11 mouse cellular contexts compared by ENCODE assay signal in genomic region chr6:128808532-128808931, GRCm38 (mm10). TPM values are rescaled to one million over a fixed set of nuclear protein-coding genes. Genes with fewer than 3 reads are reported as not detected.
DNase-seq lines count a peak whose midpoint lies in the region; ATAC-seq and TF ChIP-seq lines count a peak whose summit lies in the region.
"Had no signal": no experiment of that assay in that cellular context is flagged by ENCODE, and none has a peak within 500 bp of the region (broad histone marks: within the 10 kb centered on the region; RNA-seq: fewer than 3 reads in every experiment).

No protein-coding gene starts in this region.

- DNase-seq in adrenal gland, postnatal 14 days = peak; percentile 26
- no peak for DNase-seq in adrenal gland, adult 2 months
- DNase-seq in limb, embryonic 14.5 days (ENCODE audit: low spot score) = no peak
- DNase-seq in limb, embryonic 10.5 days (ENCODE audit: low spot score) = no peak
- peak; percentile 86 for DNase-seq in induced T-regulatory cell, adult 2 months (ENCODE audit: low read depth)
- no peak for DNase-seq in ovary, postnatal 36 days (ENCODE audit: low spot score)
- DNase-seq in gastrocnemius, postnatal 36 days = no peak

- 89% methylated on average over 5 of the region's 5 CpGs for WGBS in limb, embryonic 14.5 days
- WGBS in limb, embryonic 10.5 days = 90% methylated on average over 5 of the region's 5 CpGs

- peak; percentile 41; the same call in 1 of the 2 replicates for ATAC-seq in limb, embryonic 14.5 days (ENCODE audit: low FRiP score, low read depth)
- peak; percentile 77 for ATAC-seq in neutrophil, adult 5-6 weeks (ENCODE audit: extremely low read depth, insufficient number of reproducible peaks, low FRiP score, poor library complexity, severe bottlenecking)

- H3K4me2 ChIP-seq in limb, embryonic 14.5 days (replicated peaks; ENCODE audit: low read depth, low read length, severe bottlenecking) = no peak overlapping the region

- intact Hi-C loops in gastrocnemius, postnatal 36 days (cut with DNase I) = no loop called here

- no peak overlapping the region for H3K9ac ChIP-seq in limb, embryonic 14.5 days (ENCODE audit: low read depth, low read length, severe bottlenecking)

- no peak overlapping the region for H3K4me3 ChIP-seq in limb, embryonic 14.5 days (replicated peaks; ENCODE audit: low read length)
- no peak overlapping the region for H3K4me3 ChIP-seq in limb, embryonic 10.5 days

- no peaks in the 10 kb centered on the region for H3K4me1 ChIP-seq in limb, embryonic 14.5 days (ENCODE audit: control insufficient read depth, insufficient read depth, low read length)
- H3K4me1 ChIP-seq in limb, embryonic 10.5 days = 0 out of 2 replicates have a peak, but pooled peaks cover under 1% of the 10 kb centered on the region

- H3K9me3 ChIP-seq in limb, embryonic 14.5 days (ENCODE audit: control insufficient read depth, low read length) = no peaks in the 10 kb centered on the region
- no peaks in the 10 kb centered on the region for H3K9me3 ChIP-seq in limb, embryonic 10.5 days (replicated peaks)

- TF ChIP-seq POLR2A in limb, embryonic 14.5 days (IDR thresholded peaks at IDR 0.05; ENCODE audit: borderline replicate concordance, extremely low read depth, insufficient read depth, insufficient read length) = no peak

- no peaks in the 10 kb centered on the region for H3K36me3 ChIP-seq in limb, embryonic 14.5 days (ENCODE audit: control insufficient read depth, insufficient read depth, low read length)
- no peaks in the 10 kb centered on the region for H3K36me3 ChIP-seq in limb, embryonic 10.5 days

- H3K27me3 ChIP-seq in limb, embryonic 14.5 days (ENCODE audit: control insufficient read depth, insufficient read depth, low read length) = no peaks in the 10 kb centered on the region
- H3K27me3 ChIP-seq in limb, embryonic 10.5 days (ENCODE audit: low read depth, poor library complexity, severe bottlenecking) = no peaks in the 10 kb centered on the region

- no peak overlapping the region for H3K27ac ChIP-seq in limb, embryonic 14.5 days (replicated peaks; ENCODE audit: low read depth, low read length)
- no peak overlapping the region for H3K27ac ChIP-seq in limb, embryonic 10.5 days

RNA-seq across cellular contexts. Expression of gene Gm44511, which starts 17.6 kb away (rescaled TPM):
- total RNA-seq in adrenal gland, postnatal 14 days (2021) = not detected in 2 replicates
- total RNA-seq in adrenal gland, adult 2 months (2021) = not detected
- not detected in 2 replicates for polyA plus RNA-seq in adrenal gland, adult 2 months (2012; rRNA removed)
- polyA plus RNA-seq in limb, embryonic 14.5 days (2012; rRNA removed) = 0.33 TPM in 1 of 2 replicates, not detected in the other
- not detected in 2 replicates for polyA plus RNA-seq in limb, embryonic 14.5 days (2014; fragmentation: Nextera tagmentation; extraction: Ambion mirVana)
- polyA plus RNA-seq in limb, embryonic 10.5 days (2016; fragmentation: Nextera tagmentation; extraction: Ambion mirVana) = not detected in 2 replicates
- total RNA-seq in neutrophil, adult 5-6 weeks (2017) = 2.9 TPM in 1 of 2 replicates, not detected in the other
- not detected for total RNA-seq in gastrocnemius, postnatal 36 days (2021)
- polyA plus RNA-seq: C2C12; lung, embryonic 16.5 days; testis, adult 2 months had no signal

RNA-seq across cellular contexts. Expression of gene Klrb1b, which starts 17.6 kb away (rescaled TPM):
- 1.5 TPM in 1 of 2 replicates, not detected in the other for total RNA-seq in adrenal gland, postnatal 14 days (2021)
- total RNA-seq in adrenal gland, adult 2 months (2021) = under 1 TPM; 0.66 to 0.79 TPM
- polyA plus RNA-seq in adrenal gland, adult 2 months (2012; rRNA removed) = 0.12 TPM in 1 of 2 replicates, not detected in the other
- 0.12 and 0.40 TPM in 2 replicates for polyA plus RNA-seq in limb, embryonic 14.5 days (2012; rRNA removed)
- 0.23 and 0.39 TPM in 2 replicates for polyA plus RNA-seq in limb, embryonic 14.5 days (2014; fragmentation: Nextera tagmentation; extraction: Ambion mirVana)
- not detected in 2 replicates for polyA plus RNA-seq in limb, embryonic 10.5 days (2016; fragmentation: Nextera tagmentation; extraction: Ambion mirVana)
- total RNA-seq in neutrophil, adult 5-6 weeks (2017) = 0.37 and 1.5 TPM in 2 replicates
- not detected for total RNA-seq in gastrocnemius, postnatal 36 days (2021)
- polyA plus RNA-seq: C2C12; testis, adult 2 months had no signal

RNA-seq across cellular contexts. Expression of gene Klrb1c, which starts 19.5 kb away (rescaled TPM):
- total RNA-seq in adrenal gland, postnatal 14 days (2021) = 0.30 and 0.68 TPM in 2 replicates
- under 1 TPM; 0.23 to 0.31 TPM for total RNA-seq in adrenal gland, adult 2 months (2021)
- polyA plus RNA-seq in adrenal gland, adult 2 months (2012; rRNA removed) = 0.08 and 0.16 TPM in 2 replicates
- polyA plus RNA-seq in limb, embryonic 14.5 days (2012; rRNA removed) = 0.15 TPM in 1 of 2 replicates, not detected in the other
- polyA plus RNA-seq in limb, embryonic 14.5 days (2014; fragmentation: Nextera tagmentation; extraction: Ambion mirVana) = 0.14 TPM in 1 of 2 replicates, not detected in the other
- not detected in 2 replicates for polyA plus RNA-seq in limb, embryonic 10.5 days (2016; fragmentation: Nextera tagmentation; extraction: Ambion mirVana)
- 2.4 and 3.2 TPM in 2 replicates for total RNA-seq in neutrophil, adult 5-6 weeks (2017)
- total RNA-seq in gastrocnemius, postnatal 36 days (2021) = not detected
- polyA plus RNA-seq: C2C12 had no signal

Comparison
In these comparisons a context has a peak if more than half of its experiments do, and no peak if none do; other contexts are left out.
1. DNase-seq: peak in adrenal gland, postnatal 14 days (single experiment) and induced T-regulatory cell, adult 2 months (single experiment); none in adrenal gland, adult 2 months (single experiment), limb, embryonic 14.5 days (single experiment), limb, embryonic 10.5 days (single experiment), ovary, postnatal 36 days (single experiment) and gastrocnemius, postnatal 36 days (0 of 2).